Mouse (Mus musculus) frontal cortex, postnatal 14 days (tissue): Measurements from ENCODE around the gene Btg1-ps1.
"Not testable (repeated sequence)": the region's sequence is repeated elsewhere in the genome, so short reads cannot be mapped to it uniquely, and the experiment has no call there.

ENCODE experiments used
- DNase-seq, 2 experiments: peaks; one replicate each; pipeline ENCODE4 v3.0.0; 2022; ENCODE audit warnings: low spot score in 2 of 2

Btg1-ps1 gene

DNA sequence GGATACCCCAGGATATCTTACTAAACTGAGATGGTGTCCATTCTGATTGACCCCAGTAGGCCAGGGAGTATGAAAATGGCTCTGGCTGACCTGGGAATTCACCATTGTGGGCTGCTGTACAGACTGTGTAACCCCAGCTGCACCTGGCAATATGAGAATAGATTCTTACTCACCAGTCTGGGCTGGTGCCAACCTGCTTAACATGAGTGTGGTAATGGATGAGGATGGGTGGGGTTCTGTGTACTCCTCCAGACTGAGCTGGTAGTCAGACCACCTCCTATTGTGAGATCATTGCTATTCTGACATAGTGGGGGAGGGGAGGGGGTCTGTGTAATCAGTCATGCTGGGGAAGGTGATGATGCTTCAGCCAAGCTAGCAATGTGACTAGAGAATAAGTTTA, at the start of gene Btg1-ps1:
Gene Btg1-ps1 (minus strand): TSS at position 219 of the 400 bp plus-strand sequence.
- not testable (repeated sequence) for DNase-seq

DNA sequence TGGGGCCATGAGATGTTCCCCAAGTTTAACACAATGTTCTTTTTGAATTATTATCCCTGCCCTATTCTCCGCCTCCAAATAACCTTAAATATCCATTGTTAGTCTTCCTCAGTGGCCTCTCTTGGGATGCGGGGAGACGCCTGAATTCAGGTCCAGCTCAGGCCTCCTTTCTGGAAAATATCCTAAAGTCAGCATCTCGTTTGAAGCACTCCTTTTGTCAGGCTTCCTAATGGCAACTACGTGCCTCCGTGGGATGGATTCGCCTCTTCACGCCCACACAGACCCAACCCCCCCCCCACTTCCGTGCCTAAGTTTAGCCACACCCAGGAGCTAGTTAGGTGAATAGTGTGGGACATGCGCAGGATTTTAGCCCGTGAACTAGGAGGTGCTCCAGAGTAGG, 47.6 kb upstream of the Btg1-ps1 start, which contains the start of gene Rhox10:
Gene Rhox10 (plus strand): TSS at position 301 of the 400 bp plus-strand sequence.
- no peak for DNase-seq

DNA sequence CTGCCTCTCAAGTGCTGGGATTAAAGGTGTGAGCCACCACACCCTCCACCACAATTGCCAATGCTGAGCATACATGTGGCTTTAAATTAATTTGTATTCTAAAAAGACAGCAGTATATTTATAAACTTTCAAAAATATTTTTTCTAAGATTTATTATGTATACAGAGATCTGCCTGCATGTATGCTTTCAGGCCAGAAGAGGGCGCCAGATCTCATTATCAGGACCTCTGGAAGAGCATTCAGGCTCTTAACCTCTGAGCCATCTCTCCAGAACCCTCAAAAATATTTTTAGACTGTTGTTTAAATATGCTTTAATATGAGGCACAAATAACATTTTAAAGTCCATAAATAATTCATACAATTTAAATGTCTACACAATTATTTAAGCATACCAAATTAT, 42.9 kb upstream of the Btg1-ps1 start:
- no peak for DNase-seq

DNA sequence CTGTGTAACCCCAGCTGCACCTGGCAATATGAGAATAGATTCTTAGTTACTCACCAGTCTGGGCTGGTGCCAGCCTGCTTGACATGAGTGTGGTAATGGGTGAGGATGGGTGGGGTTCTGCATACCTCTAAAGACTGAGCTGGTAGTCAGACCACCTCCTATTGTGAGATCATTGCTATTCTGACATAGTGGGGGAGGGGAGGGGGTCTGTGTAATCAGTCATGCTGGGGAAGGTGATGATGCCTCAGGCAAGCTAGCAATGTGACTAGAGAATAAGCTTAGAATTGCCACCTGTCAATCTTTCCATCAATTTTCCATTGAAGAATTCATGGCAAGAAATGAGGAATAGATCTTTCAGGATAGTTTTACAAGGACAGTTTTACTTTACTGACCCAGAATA, 24.4 kb upstream of the Btg1-ps1 start, which contains the start of gene Btg1-ps2:
Gene Btg1-ps2 (minus strand): TSS at position 101 of the 400 bp plus-strand sequence.
- not testable (repeated sequence) for DNase-seq

DNA sequence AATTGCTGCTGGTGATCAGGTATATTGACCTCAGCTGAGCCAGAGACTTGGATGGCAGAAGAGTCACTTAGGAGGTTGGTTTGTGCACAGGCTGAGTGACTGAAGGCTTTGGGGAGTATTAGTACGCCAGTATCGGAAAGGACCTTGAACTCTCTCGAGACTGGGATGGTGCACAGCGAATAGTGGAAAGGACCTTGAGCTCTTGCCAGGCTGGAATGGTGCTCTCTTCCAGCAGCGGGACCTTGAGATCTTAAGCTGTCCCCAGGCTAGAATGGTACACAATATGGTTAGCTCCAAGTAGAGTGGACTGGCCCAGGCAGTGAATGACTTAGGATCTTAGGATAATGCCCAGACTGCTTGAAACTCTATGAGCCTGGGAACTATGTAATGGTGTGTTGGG, 21.1 kb upstream of the Btg1-ps1 start:
- DNase-seq: no peak

DNA sequence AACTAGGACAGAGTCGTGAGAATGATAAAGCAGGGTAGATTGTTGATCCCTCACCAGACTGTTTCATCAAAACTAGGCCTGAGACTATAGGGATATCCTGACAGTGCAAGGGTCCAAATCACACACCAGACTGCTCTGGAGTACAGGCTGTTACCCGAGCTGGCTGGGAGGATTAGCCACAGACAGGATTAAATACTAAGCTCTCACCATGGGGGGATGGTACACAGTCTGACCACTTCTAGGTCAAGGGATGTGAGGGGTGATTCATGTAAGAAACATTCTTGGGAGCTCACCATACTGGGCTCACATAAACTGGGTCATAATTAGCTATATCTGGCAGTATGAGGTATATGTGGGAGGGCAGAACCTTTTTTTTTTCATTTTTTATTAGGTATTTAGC, 15.2 kb upstream of the Btg1-ps1 start:
- no peak for DNase-seq

DNA sequence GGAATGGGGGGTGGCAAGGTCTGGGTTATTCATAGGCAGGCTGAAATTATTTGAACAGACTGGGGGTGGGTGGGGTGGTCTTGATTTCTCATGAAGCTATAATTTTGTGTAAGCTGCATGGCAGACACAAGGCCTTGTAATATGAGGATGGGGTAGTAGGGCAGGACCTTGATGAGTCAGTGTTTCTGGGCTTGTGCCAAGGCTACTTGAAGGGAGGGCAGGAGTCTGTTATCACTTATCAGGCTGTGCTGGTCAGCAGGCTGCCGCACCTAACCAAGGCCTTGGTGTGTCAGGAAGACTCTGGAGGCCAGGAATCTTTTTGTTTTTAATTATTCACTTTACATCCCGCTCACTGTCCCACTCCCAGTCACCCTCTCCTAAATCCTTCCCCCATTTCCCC, 9.9 kb downstream of the Btg1-ps1 start:
- no peak for DNase-seq
